Mouse (Mus musculus): ENCODE measurements around the gene Prpf18. TPM values are rescaled to one million over a fixed set of nuclear protein-coding genes. Genes with fewer than 3 reads are reported as not detected.
"Not testable (repeated sequence)": the region's sequence is repeated elsewhere in the genome, so short reads cannot be mapped to it uniquely, and the experiment has no call there.

Prpf18 gene
- polyA plus RNA-seq, 1 experiment from 2014 or later, result 26.4 TPM

DNA sequence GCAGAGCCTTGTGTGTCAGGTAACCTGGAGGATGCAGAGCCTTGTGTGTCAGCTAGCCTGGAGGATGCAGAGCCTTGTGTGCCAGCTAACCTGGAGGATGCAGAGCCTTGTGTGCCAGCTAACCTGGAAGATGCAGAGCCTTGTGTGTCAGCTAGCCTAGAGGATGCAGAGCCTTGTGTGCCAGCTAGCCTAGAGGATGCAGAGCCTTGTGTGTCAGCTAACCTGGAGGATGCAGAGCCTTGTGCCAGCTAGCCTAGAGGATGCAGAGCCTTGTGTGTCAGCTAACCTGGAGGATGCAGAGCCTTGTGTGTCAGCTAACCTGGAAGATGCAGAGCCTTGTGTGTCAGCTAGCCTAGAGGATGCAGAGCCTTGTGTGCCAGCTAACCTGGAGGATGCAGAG, 32.8 kb downstream of the Prpf18 start:
- H3K9me3 ChIP-seq (ENCODE audit: control insufficient read depth, low read length); H3K36me3 ChIP-seq (ENCODE audit: control insufficient read depth, insufficient read depth, low read length); H3K27me3 ChIP-seq (replicated peaks; ENCODE audit: control insufficient read depth, insufficient read depth, low read length); H3K4me2 ChIP-seq (ENCODE audit: low read depth, low read length); H3K9ac ChIP-seq (ENCODE audit: low read depth, low read length); H3K27ac ChIP-seq (ENCODE audit: low read length); H3K4me1 ChIP-seq (ENCODE audit: control insufficient read depth, insufficient read depth, low read length); H3K4me3 ChIP-seq (ENCODE audit: low read length); ATAC-seq: not testable (repeated sequence)

GRCm38 (mm10) chr2:4616995-4617394, 34.9 kb downstream of the Prpf18 start:
- no peak for ATAC-seq
- 88% methylated on average over 4 of the region's 4 CpGs for WGBS
- Histone ChIP-seq H3K4me1 (ENCODE audit: control insufficient read depth, insufficient read depth, low read length) (0 out of 2 replicates have a peak, but pooled peaks cover 8% of the 10 kb centered on the region), H3K4me2 (ENCODE audit: low read depth, low read length) (no peak overlapping the region), H3K27ac (ENCODE audit: low read length) (no peak overlapping the region), H3K9ac (ENCODE audit: low read depth, low read length) (no peak overlapping the region), H3K4me3 (ENCODE audit: low read length) (no peak overlapping the region), H3K27me3 (replicated peaks; ENCODE audit: control insufficient read depth, insufficient read depth, low read length) (no peaks in the 10 kb centered on the region), H3K36me3 (ENCODE audit: control insufficient read depth, insufficient read depth, low read length) (no peaks in the 10 kb centered on the region), H3K9me3 (ENCODE audit: control insufficient read depth, low read length) (no peaks in the 10 kb centered on the region)

DNA sequence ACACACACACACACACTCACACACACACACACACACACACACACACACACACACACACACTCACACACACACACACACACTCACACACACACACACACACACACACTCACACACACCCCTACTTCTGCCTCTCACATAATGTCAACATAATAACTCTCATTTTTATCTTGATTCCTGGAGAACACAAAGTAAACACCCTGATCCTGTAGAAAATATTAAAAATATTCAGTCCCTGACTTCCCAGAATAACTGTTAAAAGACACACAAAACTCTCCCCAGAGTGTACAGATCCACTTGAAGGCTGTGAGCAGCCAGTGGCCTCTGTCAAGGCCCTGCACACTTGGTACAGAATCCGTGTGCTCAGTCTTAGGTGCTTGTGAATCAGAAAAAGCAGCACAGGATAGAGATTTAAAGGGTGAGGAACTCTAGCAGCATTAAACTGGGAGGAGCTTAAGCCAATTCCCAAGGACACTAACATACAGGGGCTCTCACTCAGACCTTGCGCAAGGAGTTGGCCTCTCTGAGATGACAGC, 36.8 kb downstream of the Prpf18 start:
- Histone ChIP-seq H3K4me3 (ENCODE audit: low read length) (no peak overlapping the region), H3K27me3 (replicated peaks; ENCODE audit: control insufficient read depth, insufficient read depth, low read length) (no peaks in the 10 kb centered on the region), H3K9me3 (ENCODE audit: control insufficient read depth, low read length) (no peaks in the 10 kb centered on the region), H3K4me2 (ENCODE audit: low read depth, low read length) (no peak overlapping the region), H3K27ac (ENCODE audit: low read length) (no peak overlapping the region), H3K9ac (ENCODE audit: low read depth, low read length) (no peak overlapping the region), H3K4me1 (ENCODE audit: control insufficient read depth, insufficient read depth, low read length) (0 out of 2 replicates have a peak, but pooled peaks cover 3% of the 10 kb centered on the region), H3K36me3 (ENCODE audit: control insufficient read depth, insufficient read depth, low read length) (peaks cover 7% of the 10 kb centered on the region; the same call in 1 of the 2 replicates)
- WGBS, result 74% methylated on average over 2 of the region's 2 CpGs
- ATAC-seq, result 0 out of 2 replicates have a peak, but pooled peaks have one; percentile 28

DNA sequence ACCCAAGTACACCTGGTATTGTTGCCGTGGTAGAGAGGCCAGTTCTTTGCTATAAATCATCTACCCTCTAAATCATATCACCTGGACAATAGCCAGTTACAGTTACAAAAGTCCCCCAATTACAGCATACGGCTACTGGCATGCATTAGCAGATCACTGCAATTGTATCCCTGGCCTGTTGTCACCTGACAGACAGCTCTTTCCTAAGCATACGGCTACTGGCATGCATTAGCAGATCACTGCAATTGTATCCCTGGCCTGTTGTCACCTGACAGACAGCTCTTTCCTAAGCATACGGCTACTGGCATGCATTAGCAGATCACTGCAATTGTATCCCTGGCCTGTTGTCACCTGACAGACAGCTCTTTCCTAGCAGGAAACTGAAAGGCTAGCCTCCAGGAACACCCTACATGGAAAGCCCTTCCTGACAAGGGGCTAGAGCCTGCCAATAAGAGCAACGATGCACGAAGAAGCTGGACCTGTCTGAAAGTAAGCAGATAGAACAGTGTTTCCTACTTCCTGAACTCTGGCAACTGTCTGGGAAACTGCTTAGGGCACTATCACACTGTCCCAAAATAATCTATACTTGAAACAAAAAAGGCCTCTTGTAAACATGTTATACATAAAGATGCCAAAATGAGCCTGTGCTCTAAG, 37.5 kb downstream of the Prpf18 start:
- not testable (repeated sequence) for H3K9me3 ChIP-seq (ENCODE audit: control insufficient read depth, low read length); H3K9ac ChIP-seq (ENCODE audit: low read depth, low read length); H3K27me3 ChIP-seq (replicated peaks; ENCODE audit: control insufficient read depth, insufficient read depth, low read length); H3K27ac ChIP-seq (ENCODE audit: low read length); H3K36me3 ChIP-seq (ENCODE audit: control insufficient read depth, insufficient read depth, low read length); H3K4me2 ChIP-seq (ENCODE audit: low read depth, low read length); H3K4me1 ChIP-seq (ENCODE audit: control insufficient read depth, insufficient read depth, low read length); H3K4me3 ChIP-seq (ENCODE audit: low read length)
- peak; percentile 40; the same call in 1 of the 2 replicates for ATAC-seq
- 57% methylated on average over 6 of the region's 6 CpGs for WGBS

GRCm38 (mm10) chr2:4611704-4612103, 40.2 kb downstream of the Prpf18 start:
- WGBS, result 86% methylated on average over 10 of the region's 10 CpGs
- Histone ChIP-seq H3K27ac (ENCODE audit: low read length) (no peak overlapping the region), H3K27me3 (replicated peaks; ENCODE audit: control insufficient read depth, insufficient read depth, low read length) (no peaks in the 10 kb centered on the region), H3K4me1 (ENCODE audit: control insufficient read depth, insufficient read depth, low read length) (0 out of 2 replicates have a peak, but pooled peaks cover 3% of the 10 kb centered on the region), H3K36me3 (ENCODE audit: control insufficient read depth, insufficient read depth, low read length) (peaks cover 7% of the 10 kb centered on the region), H3K4me2 (ENCODE audit: low read depth, low read length) (no peak overlapping the region), H3K4me3 (ENCODE audit: low read length) (no peak overlapping the region), H3K9me3 (ENCODE audit: control insufficient read depth, low read length) (no peaks in the 10 kb centered on the region), H3K9ac (ENCODE audit: low read depth, low read length) (no peak overlapping the region)
- no peak for ATAC-seq

GRCm38 (mm10) chr2:4611295-4611694, 40.6 kb downstream of the Prpf18 start:
- no peak for ATAC-seq
- H3K36me3 ChIP-seq (ENCODE audit: control insufficient read depth, insufficient read depth, low read length), result peaks cover 7% of the 10 kb centered on the region
- no peak overlapping the region for H3K4me2 ChIP-seq (ENCODE audit: low read depth, low read length)
- no peak overlapping the region for H3K27ac ChIP-seq (ENCODE audit: low read length)
- 0 out of 2 replicates have a peak, but pooled peaks cover 3% of the 10 kb centered on the region for H3K4me1 ChIP-seq (ENCODE audit: control insufficient read depth, insufficient read depth, low read length)
- 71% methylated on average over 6 of the region's 6 CpGs for WGBS
- H3K27me3 ChIP-seq (replicated peaks; ENCODE audit: control insufficient read depth, insufficient read depth, low read length), result no peaks in the 10 kb centered on the region
- H3K9ac ChIP-seq (ENCODE audit: low read depth, low read length), result no peak overlapping the region
- no peaks in the 10 kb centered on the region for H3K9me3 ChIP-seq (ENCODE audit: control insufficient read depth, low read length)
- no peak overlapping the region for H3K4me3 ChIP-seq (ENCODE audit: low read length)

GRCm38 (mm10) chr2:4609433-4609832, 42.5 kb downstream of the Prpf18 start:
- no peak overlapping the region for H3K4me2 ChIP-seq (ENCODE audit: low read depth, low read length)
- no peak overlapping the region for H3K9ac ChIP-seq (ENCODE audit: low read depth, low read length)
- H3K27ac ChIP-seq (ENCODE audit: low read length), result no peak overlapping the region
- WGBS, result 77% methylated on average over 10 of the region's 10 CpGs
- H3K9me3 ChIP-seq (ENCODE audit: control insufficient read depth, low read length), result no peaks in the 10 kb centered on the region
- no peak for ATAC-seq
- peaks cover 7% of the 10 kb centered on the region for H3K36me3 ChIP-seq (ENCODE audit: control insufficient read depth, insufficient read depth, low read length)
- H3K4me3 ChIP-seq (ENCODE audit: low read length), result no peak overlapping the region
- no peaks in the 10 kb centered on the region for H3K4me1 ChIP-seq (ENCODE audit: control insufficient read depth, insufficient read depth, low read length)
- H3K27me3 ChIP-seq (replicated peaks; ENCODE audit: control insufficient read depth, insufficient read depth, low read length), result no peaks in the 10 kb centered on the region

GRCm38 (mm10) chr2:4608253-4608652, 43.7 kb downstream of the Prpf18 start:
- H3K36me3 ChIP-seq (ENCODE audit: control insufficient read depth, insufficient read depth, low read length), result peaks cover 15% of the 10 kb centered on the region
- H3K4me2 ChIP-seq (ENCODE audit: low read depth, low read length), result no peak overlapping the region
- H3K4me3 ChIP-seq (ENCODE audit: low read length), result no peak overlapping the region
- H3K27me3 ChIP-seq (replicated peaks; ENCODE audit: control insufficient read depth, insufficient read depth, low read length), result no peaks in the 10 kb centered on the region
- no peak overlapping the region for H3K27ac ChIP-seq (ENCODE audit: low read length)
- WGBS, result 86% methylated on average over 3 of the region's 3 CpGs
- no peaks in the 10 kb centered on the region for H3K4me1 ChIP-seq (ENCODE audit: control insufficient read depth, insufficient read depth, low read length)
- no peak overlapping the region for H3K9ac ChIP-seq (ENCODE audit: low read depth, low read length)
- H3K9me3 ChIP-seq (ENCODE audit: control insufficient read depth, low read length), result no peaks in the 10 kb centered on the region
- ATAC-seq, result no peak

- Histone ChIP-seq H3K4me1 (ENCODE audit: control insufficient read depth, insufficient read depth, low read length) (no peaks in the 10 kb centered on the region), H3K4me3 (ENCODE audit: low read length) (no peak overlapping the region), H3K9ac (ENCODE audit: low read depth, low read length) (no peak overlapping the region), H3K27me3 (replicated peaks; ENCODE audit: control insufficient read depth, insufficient read depth, low read length) (no peaks in the 10 kb centered on the region), H3K9me3 (ENCODE audit: control insufficient read depth, low read length) (no peaks in the 10 kb centered on the region), H3K36me3 (ENCODE audit: control insufficient read depth, insufficient read depth, low read length) (peaks cover 19% of the 10 kb centered on the region), H3K27ac (ENCODE audit: low read length) (no peak overlapping the region), H3K4me2 (ENCODE audit: low read depth, low read length) (no peak overlapping the region)
- no peak for ATAC-seq
- 83% methylated on average over 3 of the region's 3 CpGs for WGBS
Observed at GRCm38 (mm10) chr2:4606559-4606958, 45.4 kb downstream of the Prpf18 start.

Measured in intestine, embryonic 16.5 days (tissue).